Mouse (Mus musculus): Measurements from ENCODE around the gene Fbxo8.
A peak's percentile ranks its signal among the peaks of the same experiment; 100 is the strongest.

Fbxo8 gene

DNA sequence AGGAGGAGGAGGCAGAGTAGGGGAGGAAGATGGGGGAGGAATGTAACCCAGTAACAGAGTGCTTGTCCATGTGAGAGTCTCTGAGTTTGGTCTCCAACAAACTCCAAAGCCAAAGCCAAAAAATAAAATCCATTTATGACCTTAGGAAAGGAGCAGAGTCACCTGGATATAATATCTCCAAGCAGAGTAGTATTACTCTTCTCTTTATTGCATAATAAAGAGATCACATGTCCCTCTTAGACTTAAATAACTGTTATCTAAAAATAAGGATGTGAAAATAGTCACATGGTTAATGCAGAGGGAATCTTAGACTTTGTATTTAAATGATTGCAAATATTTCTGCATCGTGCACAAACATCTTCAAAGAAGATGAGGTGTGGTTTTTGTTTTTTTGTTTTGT is 63.3 kb downstream of the Fbxo8 start:
- DNase-seq = no peak

GRCm38 (mm10) chr8:56615005-56615404 is 64.1 kb downstream of the Fbxo8 start:
- DNase-seq = peak; percentile 49 to 74

DNA sequence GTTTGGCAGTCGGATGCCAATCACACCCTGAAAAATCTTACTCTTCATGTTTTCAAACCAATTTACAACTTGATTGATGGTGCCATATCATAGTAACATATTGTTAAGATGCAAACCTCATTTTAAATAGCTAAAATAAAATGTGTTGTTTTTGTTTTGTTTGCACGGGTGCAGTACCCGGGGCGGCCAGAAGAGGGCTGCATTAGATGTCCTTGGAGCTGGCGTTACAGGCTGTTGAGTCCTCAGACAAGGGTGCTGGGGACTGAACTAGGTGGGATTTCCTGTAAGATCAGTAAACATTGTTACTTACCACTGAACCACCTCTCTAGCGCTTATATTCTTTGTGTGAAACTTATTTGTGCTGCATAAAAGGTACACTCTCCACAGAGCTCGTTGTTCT is 65.4 kb downstream of the Fbxo8 start:
- peak; percentile 18 to 77 for DNase-seq

DNA sequence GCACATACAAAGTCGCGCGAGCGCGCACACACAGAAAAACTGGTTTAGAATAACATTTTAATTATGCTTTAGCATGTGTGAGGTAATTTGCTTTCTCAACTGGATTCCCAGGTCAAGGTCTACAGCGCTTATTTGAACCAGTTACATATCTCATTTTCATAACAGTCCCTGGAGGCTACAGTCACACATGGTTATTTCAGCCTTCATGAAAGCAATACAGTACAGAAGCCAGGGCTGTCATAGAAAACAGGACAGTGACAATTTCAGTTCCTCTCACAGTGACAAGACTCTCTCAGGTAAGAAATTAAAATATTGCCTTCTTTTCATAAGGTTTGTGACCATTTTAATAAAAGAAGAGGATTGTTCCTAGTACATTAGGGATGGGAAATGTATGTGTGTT is 66.4 kb downstream of the Fbxo8 start:
- no peak for DNase-seq

DNA sequence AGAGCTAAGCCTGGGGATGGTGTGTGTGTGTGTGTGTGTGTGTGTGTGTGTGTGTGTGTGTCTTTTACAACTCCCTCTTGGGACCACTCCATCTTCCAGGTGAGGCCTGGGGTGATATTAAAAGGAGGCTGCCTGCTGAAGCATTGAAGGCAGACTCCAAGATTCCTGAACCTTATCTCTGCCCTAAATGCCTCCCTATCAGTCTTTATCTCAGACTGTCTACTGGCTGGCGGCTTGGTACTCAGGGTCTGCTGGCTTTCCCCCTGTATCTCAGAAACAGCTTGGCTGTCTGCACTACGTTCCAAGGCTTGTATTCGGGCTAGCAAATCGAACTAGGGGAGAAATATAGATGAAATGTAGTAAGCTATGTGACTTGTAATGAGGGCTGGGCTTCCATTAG is 68.2 kb downstream of the Fbxo8 start:
- DNase-seq = no peak

GRCm38 (mm10) chr8:56619571-56619970 is 68.7 kb downstream of the Fbxo8 start:
- no peak for DNase-seq

DNA sequence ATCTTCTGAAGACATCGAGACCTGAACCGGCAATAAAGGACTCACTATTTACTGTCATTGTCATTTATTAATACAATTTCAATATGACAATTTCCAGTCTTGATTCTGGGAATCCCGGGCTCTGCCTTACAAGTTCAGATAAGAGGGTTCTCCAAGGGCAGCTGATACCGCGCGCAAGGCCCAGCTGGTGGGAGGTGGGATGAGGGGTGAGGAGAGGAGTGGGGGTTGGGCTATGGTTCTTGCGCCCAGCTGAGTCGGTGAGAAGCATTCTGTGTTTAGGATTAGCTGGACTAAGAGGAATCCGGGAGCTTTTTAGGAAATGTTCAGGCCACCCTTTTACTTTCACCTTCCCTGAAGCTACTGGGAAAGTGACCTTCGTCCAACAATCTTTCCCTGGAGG is 69.8 kb downstream of the Fbxo8 start:
- no peak for DNase-seq

- DNase-seq = no peak
Observed at GRCm38 (mm10) chr8:56621093-56621492, 70.2 kb downstream of the Fbxo8 start.

DNA sequence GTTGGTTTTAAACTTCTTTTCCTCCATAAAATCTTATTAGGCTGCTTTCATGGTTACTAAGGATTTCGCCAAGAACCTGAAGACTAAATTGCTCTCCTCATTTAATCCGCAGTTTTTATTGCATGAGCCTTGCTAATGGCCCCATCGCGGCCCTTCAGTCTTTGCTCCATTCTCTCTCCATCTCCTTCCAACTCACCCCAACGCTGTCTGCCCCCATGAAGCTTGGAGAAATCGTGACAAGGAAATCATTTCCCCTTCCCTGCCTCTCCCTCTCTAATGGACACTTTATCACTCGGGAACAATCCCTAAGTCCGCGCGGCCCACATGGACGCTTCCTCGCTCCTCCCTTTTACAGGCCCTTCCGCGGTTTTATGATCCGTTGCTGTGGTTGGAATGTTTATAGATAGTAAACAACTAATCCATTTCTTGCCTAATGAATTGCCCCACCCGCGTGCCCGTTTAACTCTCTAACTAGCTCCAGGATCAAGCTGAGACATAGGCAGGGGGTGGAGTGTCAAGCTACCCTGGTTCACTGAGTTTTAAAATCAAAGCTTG is 71.7 kb downstream of the Fbxo8 start:
- DNase-seq = no peak

DNA sequence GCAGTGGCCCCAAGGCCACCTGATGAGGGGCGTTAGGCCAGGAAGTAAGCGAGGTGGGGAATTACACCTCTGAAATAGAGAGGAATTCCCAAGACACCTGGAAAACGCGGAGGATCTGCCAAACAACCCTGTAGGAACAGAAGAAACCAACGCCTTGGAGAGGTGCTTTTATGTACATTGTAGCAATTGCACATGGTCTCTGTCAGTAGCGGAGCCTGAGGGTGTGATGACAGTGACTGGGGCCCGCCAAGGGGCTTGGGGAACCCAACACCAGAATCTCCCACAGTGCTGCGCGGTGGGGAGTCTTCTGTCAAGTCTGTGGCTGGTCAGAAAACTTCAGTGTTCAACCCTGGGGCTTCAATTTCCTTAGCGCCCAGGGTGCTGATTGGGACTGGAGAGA is 72.5 kb downstream of the Fbxo8 start:
- no peak for DNase-seq

DNA sequence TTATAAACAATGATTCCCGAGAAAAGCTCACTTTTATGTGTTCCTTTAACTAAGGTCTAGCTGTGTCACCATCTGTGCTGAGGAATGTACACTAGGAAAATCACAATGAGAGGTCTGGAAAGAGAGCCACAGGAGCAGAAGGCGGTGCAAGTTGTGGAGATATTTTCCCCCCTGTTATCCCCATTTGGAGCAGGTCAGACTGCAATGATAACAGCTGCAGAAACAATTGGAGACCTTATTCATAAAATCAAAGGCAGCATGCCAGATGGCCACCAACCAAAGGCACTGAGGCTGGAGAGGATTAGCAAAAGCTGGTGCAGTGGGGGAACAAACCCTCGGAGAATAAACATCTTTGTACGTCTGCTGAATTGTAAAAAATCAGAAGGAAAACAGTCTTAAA is 78.3 kb downstream of the Fbxo8 start:
- DNase-seq = no peak

- no peak for DNase-seq
Observed at GRCm38 (mm10) chr8:56639277-56639676, 88.4 kb downstream of the Fbxo8 start.

Measured in kidney, postnatal 36 days (tissue).